Mouse (Mus musculus) kidney, embryonic 15.5 days (tissue): ENCODE data around the gene Epha4. TPM values are rescaled to one million over a fixed set of nuclear protein-coding genes. Genes with fewer than 3 reads are reported as not detected.

Source experiments
- ATAC-seq: fragments of 200-750 bp; cut with Nextera tagmentation; replicated peaks from 2 replicates; pipeline ENCODE4 v1.8.0; 2017; ENCODE audit warnings: moderate TSS enrichment; ENCODE audit not compliant: low FRiP score
- H3K27ac ChIP-seq: fragments of 300-500 bp; sonication (generic); 2 replicates; pipeline ENCODE4 v1.5.1; 2015; ENCODE audit warnings: mild to moderate bottlenecking, inconsistent platforms
- H3K27me3 ChIP-seq: fragments of 300-500 bp; sonication (generic); 2 replicates; pipeline ENCODE4 v1.6.1; 2015; ENCODE audit warnings: inconsistent platforms
- H3K36me3 ChIP-seq: fragments of 300-500 bp; sonication (generic); 2 replicates; pipeline ENCODE4 v1.6.1; 2015; ENCODE audit warnings: inconsistent platforms
- H3K4me1 ChIP-seq: fragments of 300-500 bp; sonication (generic); 2 replicates; pipeline ENCODE4 v1.6.1; 2015; ENCODE audit warnings: inconsistent platforms
- H3K4me2 ChIP-seq: fragments of 300-500 bp; sonication (generic); 2 replicates; pipeline ENCODE4 v1.6.1; 2015; ENCODE audit warnings: moderate library complexity, mild to moderate bottlenecking, inconsistent platforms
- H3K4me3 ChIP-seq: fragments of 300-500 bp; sonication (generic); replicated peaks from 2 replicates; pipeline ENCODE4 v1.5.1; 2015; ENCODE audit warnings: mild to moderate bottlenecking, inconsistent platforms
- H3K9ac ChIP-seq: fragments of 300-500 bp; sonication (generic); 2 replicates; pipeline ENCODE4 v1.6.1; 2015; ENCODE audit warnings: mild to moderate bottlenecking, inconsistent platforms
- H3K9me3 ChIP-seq: fragments of 300-500 bp; sonication (generic); replicated peaks from 2 replicates; pipeline ENCODE4 v1.6.1; 2016; ENCODE audit warnings: inconsistent platforms
- WGBS: fragments of 180-500 bp; shearing (Covaris S2); methylation state at CpG from one replicate; pipeline ENCODE4 v1.1.7; 2015; ENCODE audit warnings: mixed read lengths; 5-methylcytosine and 5-hydroxymethylcytosine counted together
- polyA plus RNA-seq: library from polyadenylated mRNA; unstranded; fragments of >200 nt; fragmentation: Nextera tagmentation; extraction: Ambion mirVana; gene quantifications from 2 replicates; pipeline ENCODE4 v1.2.1, GENCODE M21; 2015

The Epha4 gene
- polyA plus RNA-seq, 1 experiment from 2014 or later, result 17.2 TPM

DNA sequence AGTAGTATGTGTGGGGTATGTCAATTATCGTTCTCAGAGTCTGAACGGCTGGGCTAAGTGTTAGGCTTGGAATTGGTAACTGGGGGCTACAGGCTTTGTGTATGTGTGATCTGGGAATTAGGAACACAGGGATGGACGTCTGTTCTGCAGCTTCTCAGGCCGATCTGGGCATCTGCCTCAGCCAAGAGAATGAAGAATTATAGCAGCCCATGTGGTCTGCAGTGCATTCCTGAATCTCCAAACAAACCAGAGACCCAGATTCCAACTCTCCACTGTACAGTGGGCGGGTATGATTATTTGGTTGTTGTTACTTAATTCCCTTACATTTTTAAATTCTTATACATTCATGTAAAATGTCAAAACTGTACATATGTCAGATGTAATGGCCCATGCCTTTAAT lies 43.4 kb downstream of the Epha4 start:
- peaks cover 37% of the 10 kb centered on the region for H3K4me1 ChIP-seq
- H3K27me3 ChIP-seq, result no peaks in the 10 kb centered on the region
- H3K4me2 ChIP-seq, result no peak overlapping the region
- no peak overlapping the region for H3K27ac ChIP-seq
- H3K9ac ChIP-seq, result no peak overlapping the region
- no peak overlapping the region for H3K4me3 ChIP-seq
- H3K36me3 ChIP-seq, result no peaks in the 10 kb centered on the region
- 63% methylated on average over 5 of the region's 5 CpGs for WGBS
- no peaks in the 10 kb centered on the region for H3K9me3 ChIP-seq
- ATAC-seq, result no peak

DNA sequence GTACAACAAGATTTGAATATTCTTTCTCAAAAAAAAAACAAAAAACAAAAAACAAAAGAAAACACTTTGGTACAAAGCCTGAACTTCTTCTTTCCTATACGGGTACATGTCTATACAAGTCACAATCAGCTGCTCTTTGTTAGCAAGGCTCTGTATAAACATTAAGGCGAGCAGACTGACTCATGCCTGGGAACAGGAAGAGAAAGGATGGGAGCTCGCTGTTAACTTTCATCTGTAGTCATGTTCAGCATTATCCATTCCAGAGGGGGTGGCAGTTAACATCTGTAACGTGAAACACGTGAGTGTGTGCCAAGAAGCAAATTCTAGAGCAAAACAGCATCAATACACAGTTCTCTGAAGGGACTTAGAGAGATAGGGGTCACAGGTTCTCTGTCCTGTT lies 43.9 kb downstream of the Epha4 start:
- 49% methylated on average over 5 of the region's 5 CpGs for WGBS
- Histone ChIP-seq H3K36me3 (no peaks in the 10 kb centered on the region), H3K27me3 (no peaks in the 10 kb centered on the region), H3K9ac (no peak overlapping the region), H3K27ac (no peak overlapping the region), H3K4me1 (peaks cover 38% of the 10 kb centered on the region), H3K4me3 (no peak overlapping the region), H3K4me2 (no peak overlapping the region), H3K9me3 (no peaks in the 10 kb centered on the region)
- no peak for ATAC-seq

DNA sequence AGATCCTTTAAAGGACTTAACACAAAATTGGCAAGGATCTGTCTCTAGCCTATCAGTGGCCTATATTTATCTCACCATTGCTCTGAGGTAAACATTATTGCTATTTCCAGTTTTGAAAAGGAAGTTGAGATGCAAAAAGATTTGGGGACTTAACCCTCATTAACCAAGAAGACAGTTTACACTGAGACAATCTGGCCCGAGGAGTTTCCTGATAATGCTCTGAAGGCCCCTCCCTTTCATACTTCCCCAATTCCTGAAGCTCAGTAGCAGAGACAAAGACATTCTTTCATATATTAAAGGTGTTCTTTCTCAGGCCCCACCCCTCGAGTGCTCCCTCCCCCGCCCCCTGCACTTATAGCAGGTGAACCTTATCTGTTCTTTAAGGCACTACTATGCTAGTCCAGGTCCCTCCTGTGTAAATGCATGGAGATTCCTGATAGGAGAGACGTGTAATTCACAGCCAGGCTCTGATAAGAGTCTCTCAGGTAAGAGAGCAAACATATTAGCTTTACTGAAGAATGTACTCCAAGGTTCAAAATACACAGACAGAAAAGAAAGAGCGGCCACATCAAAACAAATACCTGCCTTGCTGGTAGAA lies 46.1 kb downstream of the Epha4 start:
- no peak for ATAC-seq
- no peak overlapping the region for H3K27ac ChIP-seq
- WGBS, result 73% methylated on average over 5 of the region's 5 CpGs

DNA sequence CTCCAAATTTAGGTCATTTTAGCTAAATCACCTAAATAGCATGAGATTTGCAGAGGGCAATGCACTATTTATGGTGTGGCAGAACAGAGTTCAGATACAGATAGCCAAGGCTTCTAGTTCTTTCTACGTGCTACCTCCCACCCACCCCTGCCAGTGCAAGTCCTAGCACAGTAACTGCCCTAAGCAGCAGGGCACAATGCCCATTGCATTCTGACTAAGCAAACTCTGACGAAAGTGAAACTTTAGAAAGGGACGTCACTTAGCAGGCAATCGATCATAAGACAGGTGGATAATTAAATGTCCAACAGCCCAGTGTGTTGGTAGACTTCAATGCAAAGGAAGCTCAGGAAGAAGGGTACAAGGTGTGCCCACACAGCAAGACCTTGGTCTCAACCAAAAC lies 49.4 kb downstream of the Epha4 start:
- WGBS, result 61% methylated on average over 4 of the region's 4 CpGs

More for the DNA sequence above, 46.1 kb downstream of the Epha4 start:
- Histone ChIP-seq H3K4me2 (no peak overlapping the region), H3K27me3 (no peaks in the 10 kb centered on the region), H3K9ac (no peak overlapping the region), H3K4me1 (peaks cover 24% of the 10 kb centered on the region), H3K4me3 (no peak overlapping the region), H3K36me3 (no peaks in the 10 kb centered on the region), H3K9me3 (no peaks in the 10 kb centered on the region)

DNA sequence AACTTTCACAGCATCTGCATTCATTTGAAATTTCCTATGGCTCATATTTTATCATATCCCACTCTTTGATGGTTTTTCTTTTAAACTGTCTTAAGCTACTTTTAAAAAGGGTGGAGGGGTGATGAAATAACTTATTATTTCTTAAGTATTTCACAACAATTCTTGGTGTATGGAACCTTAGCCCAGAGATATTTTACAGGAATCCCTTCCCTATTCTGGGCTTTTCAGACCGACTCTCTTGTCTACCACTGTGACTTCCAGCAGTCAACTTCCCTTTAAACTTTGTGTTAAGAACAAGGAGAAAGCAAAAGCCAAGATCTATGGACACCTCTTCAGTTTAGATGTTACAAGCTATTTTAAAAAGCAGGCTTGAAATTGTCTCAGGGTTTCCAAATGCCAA lies 50.8 kb downstream of the Epha4 start:
- WGBS, result 64% methylated on average over 1 of the region's 1 CpGs
- H3K4me2 ChIP-seq, result no peak overlapping the region
- peaks cover 32% of the 10 kb centered on the region for H3K4me1 ChIP-seq
- ATAC-seq, result no peak
- H3K27me3 ChIP-seq, result no peaks in the 10 kb centered on the region
- no peaks in the 10 kb centered on the region for H3K36me3 ChIP-seq
- H3K27ac ChIP-seq, result no peak overlapping the region
- no peak overlapping the region for H3K4me3 ChIP-seq
- H3K9ac ChIP-seq, result no peak overlapping the region
- H3K9me3 ChIP-seq, result no peaks in the 10 kb centered on the region

More for the DNA sequence above, 49.4 kb downstream of the Epha4 start:
- Histone ChIP-seq H3K4me3 (no peak overlapping the region), H3K4me1 (peaks cover 31% of the 10 kb centered on the region), H3K36me3 (no peaks in the 10 kb centered on the region), H3K27ac (no peak overlapping the region), H3K27me3 (no peaks in the 10 kb centered on the region), H3K4me2 (no peak overlapping the region), H3K9ac (no peak overlapping the region), H3K9me3 (no peaks in the 10 kb centered on the region)
- no peak for ATAC-seq

- peak overlapping the region; percentile 20 for H3K27ac ChIP-seq
- no peaks in the 10 kb centered on the region for H3K36me3 ChIP-seq
- no peak overlapping the region for H3K4me2 ChIP-seq
- ATAC-seq, result no peak
- no peak overlapping the region for H3K9ac ChIP-seq
- no peak overlapping the region for H3K4me3 ChIP-seq
- H3K27me3 ChIP-seq, result no peaks in the 10 kb centered on the region
- 39% methylated on average over 3 of the region's 3 CpGs for WGBS
- H3K9me3 ChIP-seq, result no peaks in the 10 kb centered on the region
- H3K4me1 ChIP-seq, result peaks cover 41% of the 10 kb centered on the region
Observed at GRCm38 (mm10) chr1:77461877-77462615, 52.8 kb downstream of the Epha4 start.

DNA sequence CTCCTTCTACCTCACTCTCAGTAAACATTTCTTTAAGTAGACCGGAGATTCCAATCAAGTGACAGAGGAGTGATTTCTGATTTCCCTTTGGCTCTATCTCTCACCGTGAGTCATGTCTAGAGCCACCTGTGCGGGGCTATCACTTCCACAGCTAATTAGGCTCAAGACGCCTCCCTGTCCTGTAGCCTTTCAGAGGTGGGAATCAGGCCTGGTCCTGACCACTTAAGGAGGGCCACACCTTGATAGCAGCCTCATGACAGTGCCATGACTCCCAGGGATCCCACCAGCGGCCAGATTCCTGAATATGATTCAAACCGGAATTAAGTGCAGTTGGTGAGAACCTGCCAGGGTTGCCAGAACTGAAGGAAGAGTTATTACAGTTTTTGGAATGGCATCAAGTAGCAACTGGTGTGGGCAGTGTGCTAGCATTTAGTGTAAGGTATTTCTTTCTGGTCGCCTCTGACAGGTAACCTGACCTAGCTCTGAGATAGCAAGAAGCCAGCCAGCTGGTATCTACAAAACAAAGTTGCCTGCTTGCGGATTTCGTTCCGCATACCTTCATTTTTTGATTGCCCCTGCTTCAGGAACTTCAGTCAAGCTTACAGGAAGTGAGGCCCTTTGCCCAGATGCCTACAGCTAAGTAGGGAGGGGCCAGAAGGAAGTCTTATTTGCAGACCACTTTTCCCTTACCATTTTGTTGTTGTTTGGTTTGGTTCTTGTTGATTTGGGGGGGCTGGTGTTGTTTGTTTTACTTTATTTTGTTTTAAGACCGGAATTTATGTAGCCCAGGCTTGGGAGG lies 53.9 kb downstream of the Epha4 start:
- WGBS, result 48% methylated on average over 11 of the region's 11 CpGs
- H3K9me3 ChIP-seq, result no peaks in the 10 kb centered on the region
- H3K4me1 ChIP-seq, result peaks cover 37% of the 10 kb centered on the region
- no peak overlapping the region for H3K9ac ChIP-seq
- H3K4me3 ChIP-seq, result no peak overlapping the region
- H3K27ac ChIP-seq, result peak overlapping the region; percentile 46; the same call in 1 of the 2 replicates
- no peaks in the 10 kb centered on the region for H3K27me3 ChIP-seq
- no peak for ATAC-seq
- no peaks in the 10 kb centered on the region for H3K36me3 ChIP-seq
- no peak overlapping the region for H3K4me2 ChIP-seq

GRCm38 (mm10) chr1:77458751-77459385 lies 56.0 kb downstream of the Epha4 start:
- H3K27ac ChIP-seq, result no peak overlapping the region
- WGBS, result 82% methylated on average over 7 of the region's 7 CpGs

GRCm38 (mm10) chr1:77457446-77457800 lies 57.5 kb downstream of the Epha4 start:
- Histone ChIP-seq H3K27ac (no peak overlapping the region), H3K4me3 (no peak overlapping the region), H3K9ac (no peak overlapping the region), H3K27me3 (no peaks in the 10 kb centered on the region), H3K36me3 (no peaks in the 10 kb centered on the region), H3K9me3 (no peaks in the 10 kb centered on the region), H3K4me2 (no peak overlapping the region), H3K4me1 (peaks cover 29% of the 10 kb centered on the region)
- no peak for ATAC-seq
- WGBS, result 14% methylated on average over 6 of the region's 6 CpGs

More at GRCm38 (mm10) chr1:77458751-77459385, 56.0 kb downstream of the Epha4 start:
- ATAC-seq, result no peak
- Histone ChIP-seq H3K4me1 (peaks cover 32% of the 10 kb centered on the region), H3K9ac (no peak overlapping the region), H3K36me3 (no peaks in the 10 kb centered on the region), H3K4me2 (no peak overlapping the region), H3K27me3 (no peaks in the 10 kb centered on the region), H3K4me3 (no peak overlapping the region), H3K9me3 (no peaks in the 10 kb centered on the region)

DNA sequence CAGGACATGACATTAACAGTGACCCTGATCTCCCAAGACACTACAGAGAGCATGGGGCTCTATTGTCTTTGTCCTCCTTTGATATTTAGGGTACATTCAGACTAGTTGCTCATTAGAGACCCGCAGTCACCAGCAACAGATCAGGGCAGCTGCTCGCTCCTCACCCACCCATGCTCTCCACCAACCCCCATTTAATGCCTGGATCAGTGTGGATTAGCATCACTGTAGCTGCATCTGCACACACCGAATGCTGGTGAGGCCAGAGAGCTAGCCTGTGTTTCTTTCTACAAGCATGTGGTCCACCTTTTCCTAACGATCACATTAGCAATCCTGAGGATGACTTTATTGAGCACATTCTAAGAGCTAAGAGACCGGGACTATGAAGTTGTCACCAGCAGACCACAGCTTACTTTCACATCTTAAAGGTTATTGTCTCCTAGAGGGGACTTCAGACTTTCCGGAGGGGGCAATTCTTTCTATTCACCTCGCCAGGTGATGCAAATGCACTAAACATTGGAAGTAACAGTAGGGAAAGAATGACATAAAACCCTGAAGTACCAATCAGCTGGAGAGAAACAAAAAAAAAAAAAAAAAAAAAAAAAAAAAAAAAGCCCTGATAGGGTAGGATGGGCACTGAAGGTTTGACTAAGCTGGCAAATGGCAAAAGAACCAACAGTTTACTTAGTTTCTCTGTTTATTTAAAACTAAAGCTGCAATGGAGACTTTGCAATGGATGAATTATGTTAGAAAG lies 58.0 kb downstream of the Epha4 start:
- WGBS, result 59% methylated on average over 7 of the region's 7 CpGs
- Histone ChIP-seq H3K4me1 (peaks cover 24% of the 10 kb centered on the region), H3K4me3 (no peak overlapping the region), H3K9ac (no peak overlapping the region), H3K27ac (no peak overlapping the region), H3K27me3 (no peaks in the 10 kb centered on the region), H3K4me2 (no peak overlapping the region), H3K9me3 (no peaks in the 10 kb centered on the region), H3K36me3 (no peaks in the 10 kb centered on the region)
- no peak for ATAC-seq

DNA sequence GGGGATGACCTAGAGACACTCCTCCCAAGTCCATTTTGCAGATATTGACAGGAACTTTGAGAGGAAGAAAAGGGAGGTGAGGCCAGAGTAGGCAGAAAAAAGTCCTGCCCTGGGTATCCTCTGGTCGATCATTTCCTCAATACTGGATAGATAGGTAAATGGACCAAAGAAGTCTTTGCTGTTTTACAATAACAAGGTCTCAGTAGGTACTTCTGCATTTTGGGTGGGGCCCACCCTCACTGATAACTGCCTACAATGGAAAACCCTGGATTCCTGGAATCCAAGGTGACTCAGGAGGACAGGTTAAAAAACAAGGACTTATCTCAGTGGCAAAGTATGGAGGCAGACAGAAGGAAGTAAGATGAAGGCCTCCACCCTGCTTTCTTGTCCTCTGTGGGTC lies 61.1 kb downstream of the Epha4 start:
- 86% methylated on average over 1 of the region's 1 CpGs for WGBS
- H3K36me3 ChIP-seq, result no peaks in the 10 kb centered on the region
- ATAC-seq, result no peak

More for the DNA sequence above, 61.1 kb downstream of the Epha4 start:
- H3K9me3 ChIP-seq, result no peaks in the 10 kb centered on the region
- H3K27ac ChIP-seq, result no peak overlapping the region
- no peak overlapping the region for H3K4me2 ChIP-seq
- no peak overlapping the region for H3K9ac ChIP-seq
- H3K4me3 ChIP-seq, result no peak overlapping the region
- no peaks in the 10 kb centered on the region for H3K27me3 ChIP-seq
- peaks cover 9% of the 10 kb centered on the region for H3K4me1 ChIP-seq
